Mouse (Mus musculus) CH12F3 (cell line): ENCODE measurements around the gene Dnah2.

Experiments
- in situ Hi-C: fragments of 300-500 bp; cut with MboI; formaldehyde crosslinking; loops from 2 replicates; pipeline ENCODE4 v1.14.3; 2020; ENCODE audit warnings: low sequenced_read_pairs

Gene Dnah2

GRCm38 (mm10) chr11:69549060-69549656, at the start of gene Dnah2:
Gene Dnah2 (minus strand): TSS chr11:69549110.
- in situ Hi-C loops = no loop called here

GRCm38 (mm10) chr11:69594853-69595252, 45.9 kb upstream of the Dnah2 start:
- in situ Hi-C loops = no loop called here

- in situ Hi-C loops = no loop called here
Observed at GRCm38 (mm10) chr11:69592799-69593198, 43.9 kb upstream of the Dnah2 start.

DNA sequence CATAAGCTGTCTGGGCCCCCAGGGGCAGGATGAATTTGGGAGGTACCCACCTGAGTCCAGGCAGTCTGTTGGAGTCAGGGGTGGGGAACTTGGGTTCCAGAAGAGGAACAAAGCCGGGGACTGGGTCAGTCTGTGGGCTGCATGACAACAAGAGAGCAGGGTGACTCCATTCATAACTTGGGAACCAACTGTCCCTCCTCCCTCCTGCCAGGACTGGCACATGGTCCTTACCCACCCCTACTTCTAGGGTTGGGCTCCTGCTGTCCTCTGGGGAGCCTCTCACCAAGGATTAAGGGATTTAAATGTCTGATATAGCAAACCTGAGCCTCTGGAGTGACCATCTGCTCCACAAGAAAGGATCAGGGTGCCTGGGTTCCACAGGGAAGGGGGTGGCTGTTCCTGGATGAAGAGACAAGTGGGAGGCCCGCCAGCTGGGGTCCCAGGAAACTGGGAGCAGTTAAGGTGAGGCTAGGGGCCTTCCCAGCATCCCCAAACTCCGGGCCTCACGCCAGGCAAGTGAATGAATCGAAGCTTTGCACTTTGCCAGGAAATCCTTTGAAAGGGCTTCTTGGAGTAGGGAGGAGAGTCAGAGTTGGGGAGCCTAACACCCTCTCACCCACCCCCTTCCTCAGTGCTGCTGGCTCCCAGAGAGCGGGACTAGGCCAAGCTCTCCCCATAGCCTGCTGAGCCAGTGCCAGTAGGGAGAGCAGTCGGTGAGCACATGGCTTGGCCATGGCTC, 43.2 kb upstream of the Dnah2 start:
- in situ Hi-C loops = no loop called here

- in situ Hi-C loops = no loop called here
Observed at GRCm38 (mm10) chr11:69591424-69591823, 42.5 kb upstream of the Dnah2 start.

DNA sequence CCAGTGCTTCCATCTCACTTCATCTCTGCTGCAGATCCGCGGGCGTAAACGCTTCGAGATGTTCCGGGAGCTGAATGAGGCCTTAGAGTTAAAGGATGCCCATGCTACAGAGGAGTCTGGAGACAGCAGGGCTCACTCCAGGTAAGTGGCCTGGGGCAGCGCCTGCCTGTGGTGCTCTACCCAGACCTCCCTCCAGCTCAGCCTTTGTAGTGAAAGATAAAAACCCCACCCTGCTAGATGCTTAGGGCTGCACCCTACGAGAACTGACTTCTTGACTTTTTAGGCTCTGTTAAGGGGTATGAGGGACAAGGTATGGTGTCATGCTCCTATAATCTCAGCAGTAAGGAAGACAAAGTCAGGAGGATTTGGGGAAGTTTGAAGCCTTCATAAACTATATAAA, 41.7 kb upstream of the Dnah2 start:
- in situ Hi-C loops = no loop called here

DNA sequence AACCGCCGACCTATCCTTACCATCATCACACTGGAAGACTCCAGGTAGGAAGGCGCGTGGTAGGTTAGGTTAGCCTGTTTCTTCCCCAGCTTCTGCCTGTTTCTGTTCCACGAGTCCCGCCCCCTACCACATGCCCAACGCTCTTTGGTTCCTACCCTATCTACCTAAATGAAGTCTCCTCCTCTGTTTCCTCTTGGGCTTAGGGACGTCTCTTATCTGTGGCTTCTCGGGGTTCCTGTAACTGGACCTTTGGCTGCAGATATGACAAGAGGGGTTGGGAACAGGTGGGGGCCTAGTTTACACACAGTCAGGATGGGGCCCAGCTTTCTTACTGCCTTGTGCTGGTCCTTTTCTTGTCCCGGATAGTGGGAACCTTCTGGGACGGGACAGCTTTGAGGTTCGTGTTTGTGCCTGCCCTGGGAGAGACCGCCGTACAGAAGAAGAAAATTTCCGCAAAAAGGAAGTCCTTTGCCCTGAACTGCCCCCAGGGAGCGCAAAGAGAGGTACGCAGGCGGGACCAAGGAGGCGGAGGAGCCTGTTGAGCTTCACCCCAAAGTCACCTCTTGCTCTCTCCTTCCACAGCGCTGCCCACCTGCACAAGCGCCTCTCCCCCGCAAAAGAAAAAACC, 40.4 kb upstream of the Dnah2 start:
- in situ Hi-C loops = no loop called here

DNA sequence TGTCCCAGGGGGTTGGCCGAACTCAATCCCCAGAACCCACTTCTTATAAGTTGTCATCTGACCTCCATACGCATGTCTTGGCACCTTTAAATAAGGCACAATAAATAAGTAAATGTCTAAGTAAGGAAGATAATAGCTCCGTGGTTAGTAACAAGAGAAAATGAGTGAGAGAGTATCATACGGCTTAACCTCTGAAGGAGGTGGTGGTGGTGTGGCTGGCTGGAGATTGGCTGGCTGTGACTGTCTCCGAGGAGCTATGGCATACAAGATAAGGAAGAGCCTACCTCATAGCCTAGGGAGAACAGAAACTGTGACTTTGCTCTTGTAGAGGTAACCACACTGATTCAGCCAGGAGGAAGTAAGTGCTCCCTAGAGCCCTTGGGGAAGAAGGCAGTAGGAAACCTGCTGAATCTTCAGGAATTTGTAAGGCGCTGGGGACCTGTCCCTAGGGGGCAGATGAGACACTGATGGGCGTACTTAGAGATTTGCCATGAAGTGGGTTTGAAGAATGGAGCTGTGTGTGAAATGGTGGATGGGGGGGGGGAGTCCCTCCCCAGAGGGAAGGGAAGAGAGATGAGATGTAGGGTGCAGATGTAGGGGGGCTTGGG, 36.9 kb upstream of the Dnah2 start:
- in situ Hi-C loops = no loop called here

DNA sequence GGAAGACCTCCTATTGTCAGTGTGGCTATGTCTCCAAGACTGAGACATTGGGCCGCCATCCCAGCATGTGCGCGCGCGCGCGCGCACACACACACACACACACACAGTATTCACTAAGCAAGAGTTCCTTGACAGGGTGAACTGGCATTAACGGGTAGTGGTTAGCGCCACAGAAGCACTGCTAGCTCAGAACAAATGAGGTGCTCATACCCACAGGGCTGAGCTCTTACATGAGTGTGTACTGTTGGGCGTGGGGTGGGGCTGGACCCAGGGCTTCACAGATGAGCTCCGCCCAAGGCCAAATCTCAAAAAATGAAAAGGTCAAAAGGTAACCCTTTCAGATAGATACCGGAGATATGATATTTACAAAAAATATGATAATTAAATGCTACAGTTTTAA, 36.0 kb upstream of the Dnah2 start:
- in situ Hi-C loops = no loop called here

GRCm38 (mm10) chr11:69584008-69584407, 35.1 kb upstream of the Dnah2 start:
- in situ Hi-C loops = no loop called here

GRCm38 (mm10) chr11:69582230-69582805, 33.4 kb upstream of the Dnah2 start:
- in situ Hi-C loops = no loop called here

DNA sequence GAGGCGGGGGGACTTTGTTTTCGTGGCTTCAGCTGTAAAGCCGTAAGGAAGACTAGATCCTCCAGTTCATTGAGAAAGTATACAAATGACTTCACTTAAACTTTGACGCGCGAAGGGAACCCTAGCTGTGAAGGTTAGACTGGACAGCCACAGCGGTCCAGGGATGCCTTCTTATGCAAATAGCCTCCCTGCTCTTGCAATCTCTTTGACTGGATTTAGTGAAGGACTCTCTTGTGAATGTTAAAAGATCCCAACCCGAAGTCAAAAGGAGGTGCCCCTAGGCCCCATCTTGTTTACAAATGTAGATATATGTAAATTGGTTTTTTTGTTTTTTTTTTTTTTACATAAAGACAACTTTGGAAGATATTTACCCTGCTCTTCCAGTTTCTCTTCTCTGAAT, 32.9 kb upstream of the Dnah2 start:
- in situ Hi-C loops = no loop called here

DNA sequence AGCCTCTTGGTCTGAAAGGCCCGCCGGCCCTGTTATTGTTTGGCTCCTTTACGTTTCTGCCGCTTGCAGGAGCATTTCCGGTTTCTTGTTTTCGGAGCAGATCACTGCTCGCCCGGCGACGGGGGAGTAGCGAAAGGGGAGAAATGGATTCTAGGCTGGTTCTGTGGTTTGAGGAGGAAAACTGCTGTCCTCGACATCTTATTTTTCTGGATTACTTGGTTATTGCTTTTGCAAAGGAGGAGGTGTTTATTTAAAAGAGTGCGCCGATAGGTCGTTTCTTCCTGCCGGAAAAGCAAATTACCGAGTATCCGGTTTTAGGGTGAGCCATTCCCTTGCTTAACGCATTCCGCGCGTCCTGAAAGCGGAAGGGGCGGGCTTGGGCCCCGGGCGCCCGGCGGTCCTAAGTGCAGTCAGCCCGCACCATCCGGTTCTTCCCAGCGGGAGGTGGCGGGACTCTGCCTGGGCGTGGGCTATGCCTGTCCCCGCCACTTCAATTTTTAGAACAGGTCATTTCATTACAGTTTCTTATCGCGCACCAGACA, 32.3 kb upstream of the Dnah2 start:
- in situ Hi-C loops = no loop called here

GRCm38 (mm10) chr11:69580572-69581146, 31.7 kb upstream of the Dnah2 start:
- in situ Hi-C loops = no loop called here

DNA sequence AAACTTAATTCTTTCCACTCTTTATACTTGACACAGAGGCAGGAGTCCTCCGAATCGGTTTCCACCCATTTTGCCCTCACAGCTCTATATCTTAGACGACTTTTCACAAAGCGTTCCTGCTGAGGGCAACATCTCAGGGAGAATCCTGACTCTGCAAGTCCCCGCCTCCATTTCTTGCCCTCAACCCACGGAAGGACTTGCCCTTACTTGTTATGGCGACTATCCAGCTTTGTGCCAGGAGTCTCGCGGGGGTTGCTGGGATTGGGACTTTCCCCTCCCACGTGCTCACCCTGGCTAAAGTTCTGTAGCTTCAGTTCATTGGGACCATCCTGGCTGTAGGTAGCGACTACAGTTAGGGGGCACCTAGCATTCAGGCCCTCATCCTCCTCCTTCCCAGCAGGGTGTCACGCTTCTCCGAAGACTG, 31.2 kb upstream of the Dnah2 start, which contains the start of the genes Wrap53 and Trp53:
Gene Wrap53 (minus strand): TSS at position 165 of the 424 bp plus-strand sequence.
Gene Trp53 (plus strand): TSS at position 269 of the 424 bp plus-strand sequence.
- in situ Hi-C loops = no loop called here

DNA sequence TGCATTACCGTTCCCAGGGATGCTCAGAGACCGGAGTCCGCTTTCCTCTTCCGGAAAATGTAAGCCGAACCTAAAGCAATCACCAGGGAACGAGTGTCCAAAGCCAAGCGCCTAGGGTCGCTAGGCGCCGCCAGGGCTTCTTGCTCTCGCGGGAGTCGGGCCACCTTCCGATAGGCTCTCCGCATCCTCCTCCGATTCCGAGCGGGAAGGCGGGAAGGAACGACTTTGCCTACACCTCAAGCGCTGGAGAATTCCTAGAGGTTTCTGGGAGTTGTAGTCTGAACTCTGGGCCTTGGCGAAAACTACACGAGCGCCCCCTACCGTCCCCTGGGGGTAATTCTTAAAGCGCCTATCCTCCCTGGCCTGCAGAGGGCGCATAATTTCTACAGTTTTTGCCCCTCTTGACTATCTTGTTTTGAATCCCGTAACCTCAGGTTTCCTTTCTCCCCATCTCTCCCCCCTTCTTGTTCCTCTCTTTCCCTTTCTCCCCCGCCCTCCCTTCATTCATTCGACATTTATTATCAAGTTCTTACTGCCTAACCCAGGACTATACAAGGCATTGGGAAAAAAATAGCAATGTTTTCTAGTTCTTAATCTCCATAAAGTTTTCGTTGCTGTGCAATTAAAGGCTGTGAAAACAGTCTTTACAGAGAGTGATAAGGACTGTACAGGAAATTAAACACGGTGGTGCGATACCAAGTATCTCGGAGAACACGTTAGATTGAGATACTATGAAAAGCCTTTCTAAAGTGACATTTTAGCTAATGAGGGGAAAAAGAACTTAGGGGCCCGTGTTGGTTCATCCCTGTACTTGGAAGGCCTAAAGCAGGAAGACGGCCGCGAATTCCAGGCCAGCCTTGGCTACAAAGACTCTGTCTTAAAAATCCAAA, 30.5 kb upstream of the Dnah2 start:
- in situ Hi-C loops = no loop called here

DNA sequence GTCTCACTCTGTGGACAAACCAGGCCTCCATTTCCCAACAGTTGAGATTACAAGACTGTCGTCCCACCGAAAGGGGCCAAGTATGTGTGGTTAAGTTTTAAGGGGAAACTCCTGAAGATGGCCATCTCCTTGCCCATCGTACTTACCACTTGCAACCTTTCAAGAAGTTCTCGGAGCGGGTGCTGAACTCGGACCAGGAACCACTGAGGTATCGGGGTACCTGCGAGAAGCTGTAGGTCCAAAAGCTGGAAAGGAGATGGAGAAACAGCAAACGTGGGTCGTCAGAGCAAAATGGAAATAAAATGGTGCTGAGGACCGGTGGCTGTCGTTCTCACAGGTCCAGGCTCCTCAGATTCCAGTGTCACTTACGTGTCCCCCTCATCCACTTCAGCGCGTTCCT, 29.4 kb upstream of the Dnah2 start:
- in situ Hi-C loops = no loop called here

GRCm38 (mm10) chr11:69576307-69576706, 27.4 kb upstream of the Dnah2 start:
- in situ Hi-C loops = no loop called here

DNA sequence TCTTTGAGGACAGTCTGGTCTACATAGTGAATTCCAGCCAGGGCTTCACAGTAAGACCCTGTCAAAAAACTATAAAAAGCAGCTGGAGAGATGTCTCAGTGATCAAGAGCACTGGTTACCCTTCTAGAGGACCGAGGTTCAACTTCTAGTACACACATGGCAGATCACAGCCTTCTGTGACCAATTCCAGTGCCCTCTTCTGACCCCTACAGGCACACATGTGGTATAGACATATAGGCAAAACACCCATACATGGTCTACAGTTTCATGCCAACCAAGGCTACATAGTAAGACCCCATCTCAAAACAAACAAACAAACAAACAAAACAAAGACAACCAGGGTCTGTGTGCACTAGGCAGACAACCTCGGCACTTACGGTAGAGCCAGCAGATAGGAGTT, 26.3 kb upstream of the Dnah2 start:
- in situ Hi-C loops = no loop called here

DNA sequence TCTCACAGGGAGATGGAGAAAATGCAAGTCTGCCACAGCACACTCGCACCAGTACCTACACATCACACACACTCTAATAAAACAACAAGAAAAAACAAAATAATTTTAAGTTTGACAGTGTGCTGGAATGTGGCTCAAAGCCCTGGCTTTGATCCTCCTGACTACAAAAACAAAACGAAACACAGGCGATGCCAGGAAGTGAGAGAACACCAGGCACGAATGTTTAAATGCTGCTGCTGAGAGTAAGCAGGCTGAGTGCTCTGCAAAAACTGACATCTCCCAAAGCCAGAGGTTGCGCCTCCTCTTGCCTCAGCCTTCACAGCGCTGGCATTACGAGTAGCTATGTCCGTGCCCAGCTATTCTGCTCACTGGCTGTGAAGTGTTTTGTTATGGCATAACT, 16.2 kb upstream of the Dnah2 start:
- in situ Hi-C loops = no loop called here
